Mouse (Mus musculus): Measurements from ENCODE around the gene Ppm1m.

DNA sequence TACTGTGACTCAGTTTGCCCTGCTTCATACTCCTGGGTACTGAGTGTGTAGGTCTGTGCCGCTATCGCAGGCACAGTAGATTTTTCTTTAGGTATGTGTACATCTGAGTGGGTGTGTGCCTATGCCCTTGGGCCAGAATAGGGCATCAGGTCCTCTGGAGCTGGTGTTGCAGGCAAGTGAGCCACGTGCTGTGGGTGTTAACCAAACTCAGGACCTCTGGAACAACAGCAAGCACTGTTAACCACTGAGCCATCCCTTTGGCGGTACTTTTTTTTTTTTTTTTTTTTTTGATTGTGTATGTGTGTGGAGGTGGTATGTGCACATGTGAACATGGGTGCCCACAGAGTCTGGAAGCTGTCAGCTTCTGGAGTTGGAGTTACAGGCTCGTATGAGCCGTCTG lies 21.7 kb downstream of the Ppm1m start:
- TF ChIP-seq USF1 (IDR thresholded peaks at IDR 0.05; ENCODE audit: low read depth) = no peak
- no peak for TF ChIP-seq POLR2A (IDR thresholded peaks at IDR 0.05; ENCODE audit: insufficient read length, low read depth)
- no peak for TF ChIP-seq CEBPB (IDR thresholded peaks at IDR 0.05; ENCODE audit: insufficient read depth, poor library complexity, severe bottlenecking)

All from myocyte (in vitro differentiated cells).